Mouse (Mus musculus) left cerebral cortex, adult 11 months (tissue): Measurements from ENCODE around the gene 9230110F15Rik.
A peak's percentile ranks its signal among the peaks of the same experiment; 100 is the strongest.
"Not testable (repeated sequence)": the region's sequence is repeated elsewhere in the genome, so short reads cannot be mapped to it uniquely, and the experiment has no call there.

Experiments used
- DNase-seq: peaks from one replicate; pipeline ENCODE4 v3.0.0; 2022; ENCODE audit warnings: low spot score

Gene 9230110F15Rik

GRCm38 (mm10) chr9:35844050-35844449, at the start of gene 9230110F15Rik:
Gene 9230110F15Rik (minus strand): TSS chr9:35844150.
- DNase-seq = no peak

- peak; percentile 39 for DNase-seq
Measured at GRCm38 (mm10) chr9:35893112-35893511, 49.2 kb upstream of the 9230110F15Rik start.

GRCm38 (mm10) chr9:35817881-35818280, 26.1 kb downstream of the 9230110F15Rik start:
- not testable (repeated sequence) for DNase-seq

- DNase-seq = no peak
Measured at GRCm38 (mm10) chr9:35798146-35798545, 45.8 kb downstream of the 9230110F15Rik start.

GRCm38 (mm10) chr9:35790001-35790400, 53.9 kb downstream of the 9230110F15Rik start, which contains the start of the genes Gm27235 and D730048I06Rik:
Gene Gm27235 (minus strand): TSS chr9:35790101.
Gene D730048I06Rik (minus strand): TSS chr9:35790112.
- no peak for DNase-seq
